Mouse (Mus musculus): ENCODE data around the gene Serpine3.

DNA sequence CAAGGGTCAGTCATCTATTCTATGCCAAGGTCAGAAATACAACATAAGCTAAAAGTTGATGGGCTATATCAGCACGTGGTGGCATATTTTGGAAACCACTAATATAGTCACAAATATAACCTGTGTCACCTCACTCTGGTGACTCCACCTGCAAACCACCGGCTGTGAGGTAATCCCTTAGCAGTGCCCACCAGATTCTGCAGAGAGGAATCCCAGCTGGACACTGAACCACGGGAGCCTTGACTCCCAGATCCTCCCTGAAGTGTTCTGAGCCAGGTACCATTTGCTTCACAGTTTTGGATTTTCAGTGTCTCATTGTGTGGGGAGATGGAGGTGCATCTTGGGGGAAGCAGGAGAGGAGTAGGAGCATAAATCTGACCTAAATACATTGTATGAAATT, 13.1 kb upstream of the Serpine3 start:
- TF ChIP-seq CTCF (IDR thresholded peaks at IDR 0.05; ENCODE audit: control insufficient read depth, insufficient read depth, low read length) (no peak), POLR2A (IDR thresholded peaks at IDR 0.05; ENCODE audit: borderline replicate concordance, control insufficient read depth, low read depth, low read length) (no peak)

Measured in bone marrow, adult 2 months (tissue).